Mouse (Mus musculus): ENCODE measurements around the gene Slc48a1. TPM values are rescaled to one million over a fixed set of nuclear protein-coding genes. Genes with fewer than 3 reads are reported as not detected.

Gene Slc48a1
- total RNA-seq (2021): 100 to 1,000 TPM; 114 to 139 TPM
- long read RNA-seq, experiment 1, transcript Slc48a1-201 (3 exons, 2,536 nt): major isoform, 313 of 327 reads
- long read RNA-seq, experiment 1, partial matches to known transcripts: 3 of 327 reads
- long read RNA-seq, experiment 1, other reads (novel, unspliced or antisense): 11 of 327 reads
- long read RNA-seq, experiment 2, transcript Slc48a1-201 (3 exons, 2,536 nt): major isoform, 591 of 643 reads
- long read RNA-seq, experiment 2, partial matches to known transcripts: 10 of 643 reads
- long read RNA-seq, experiment 2, other reads (novel, unspliced or antisense): 42 of 643 reads

DNA sequence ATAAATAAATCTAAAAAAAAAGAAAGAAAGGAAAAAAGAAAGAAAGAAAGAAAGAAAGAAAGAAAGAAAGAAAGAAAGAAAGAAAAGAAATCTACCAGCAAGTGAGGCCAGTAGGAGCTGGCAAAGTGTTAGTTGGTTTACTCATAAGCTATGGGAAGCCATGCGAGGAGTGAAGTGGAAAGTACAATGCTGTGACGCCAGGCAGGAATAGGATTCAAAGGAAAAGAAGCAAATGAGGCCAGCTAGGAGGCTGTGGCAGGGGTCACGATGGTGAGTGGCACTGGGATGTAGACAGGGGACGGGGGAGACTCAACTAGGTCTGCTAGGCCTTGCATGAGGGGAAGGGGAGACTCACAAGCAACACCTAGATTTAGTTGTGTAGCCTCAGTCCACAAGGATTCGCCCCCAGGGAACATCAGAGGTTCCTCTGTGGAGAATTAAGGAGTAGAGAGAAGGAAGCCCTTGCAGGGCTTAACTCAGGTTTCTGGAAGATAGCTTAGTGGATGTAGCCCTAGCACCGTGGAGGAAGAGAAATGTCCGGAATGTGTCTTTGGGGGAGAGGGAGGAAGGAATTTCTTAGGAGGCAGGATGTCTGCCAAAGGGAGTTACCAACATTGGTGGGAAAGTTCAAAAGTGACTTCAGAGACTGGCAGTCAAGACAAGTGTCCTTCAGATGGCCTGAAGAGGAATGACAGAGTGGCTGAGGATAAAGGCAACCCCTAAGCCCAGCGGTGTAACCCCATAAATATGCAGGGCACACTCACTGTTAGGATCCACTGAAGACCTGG is at the start of gene Slc48a1:
Gene Slc48a1, plus strand, starts transcription at position 210 of the 788 bp plus-strand sequence.
- DNase-seq (ENCODE audit: low spot score in 2 of 2): no peak

DNA sequence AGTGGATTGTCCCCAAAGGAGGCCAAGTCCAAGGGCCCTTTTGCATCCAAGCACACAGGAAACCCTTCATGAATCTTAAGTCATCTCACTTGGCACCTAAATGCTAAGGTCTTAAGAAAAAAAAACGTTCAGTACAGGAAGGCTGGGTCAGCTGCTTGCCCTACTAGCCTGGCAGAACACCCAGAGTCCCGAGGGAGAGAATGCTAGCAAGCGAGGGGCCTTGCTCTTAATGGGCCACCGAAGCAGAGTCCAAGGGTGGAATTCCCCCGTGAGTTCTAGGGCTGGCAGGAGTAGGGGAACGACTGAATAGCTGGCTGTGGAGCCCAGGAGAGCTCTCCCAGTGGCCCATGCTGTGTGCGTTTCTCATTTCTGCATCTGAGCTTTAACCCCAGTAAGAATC is 49.5 kb upstream of the Slc48a1 start:
- DNase-seq (ENCODE audit: low spot score in 2 of 2): no peak

DNA sequence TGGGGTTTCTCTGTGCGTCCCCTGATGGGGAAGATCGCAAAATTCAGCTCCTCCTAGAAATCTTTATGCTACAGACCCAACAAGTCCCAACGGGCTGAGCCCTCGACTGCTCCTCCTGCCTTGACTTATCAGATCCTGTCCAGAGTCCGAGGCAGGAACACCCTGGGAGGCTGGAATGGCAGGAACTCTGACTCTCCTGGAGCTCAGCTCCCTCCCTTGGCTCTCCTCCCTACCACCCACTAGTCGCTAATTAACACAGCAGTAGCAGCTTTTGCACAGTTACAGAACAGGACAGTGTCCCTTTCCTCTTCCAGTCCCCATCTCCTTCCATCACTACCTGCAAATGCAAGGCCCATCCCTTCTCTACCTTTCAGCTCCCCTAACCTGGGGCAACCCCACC is 48.0 kb upstream of the Slc48a1 start:
- DNase-seq (ENCODE audit: low spot score in 2 of 2): no peak

DNA sequence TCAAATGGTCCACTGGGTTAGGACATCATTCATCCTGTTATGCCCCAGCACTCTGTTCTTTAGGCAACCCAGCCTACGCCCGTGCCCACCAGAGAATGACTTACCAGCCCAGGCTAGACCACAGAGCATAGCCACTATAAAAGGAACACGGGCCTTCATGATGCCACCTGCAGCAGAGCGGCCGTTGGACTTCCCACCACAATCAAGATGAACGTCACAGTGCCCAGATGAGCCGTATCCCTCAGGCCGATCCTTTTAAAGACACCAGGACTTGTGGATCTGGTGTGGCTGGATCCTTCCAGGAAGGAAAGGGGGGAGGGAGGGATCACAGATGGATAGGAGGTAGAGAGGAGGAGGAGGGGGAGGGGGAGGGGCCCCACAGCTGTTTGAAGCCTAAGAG is 47.2 kb upstream of the Slc48a1 start, which contains the start of gene Endou:
Gene Endou, minus strand, starts transcription at position 229 of the 400 bp plus-strand sequence.
- no peak for DNase-seq (ENCODE audit: low spot score in 2 of 2)

DNA sequence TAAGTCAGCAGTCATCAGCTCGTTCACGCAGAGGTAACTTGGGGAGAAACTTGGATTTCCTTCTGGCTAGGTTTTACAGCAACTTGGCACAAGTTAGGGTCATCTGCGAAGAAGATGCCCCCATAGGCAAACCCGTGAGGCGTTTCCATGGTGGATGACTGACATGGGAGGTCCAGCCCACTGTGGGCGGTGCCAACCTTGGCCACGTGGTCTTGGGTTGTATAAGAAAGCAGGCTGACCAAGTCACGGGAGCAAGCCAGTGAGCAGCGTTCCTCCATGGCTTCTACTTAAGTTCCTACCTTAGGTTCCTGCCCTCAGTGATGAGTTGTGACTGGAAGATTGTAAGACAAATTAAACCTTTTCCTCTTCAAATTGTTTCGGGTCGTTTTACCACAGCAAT is 46.3 kb upstream of the Slc48a1 start:
- no peak for DNase-seq (ENCODE audit: low spot score in 2 of 2)

DNA sequence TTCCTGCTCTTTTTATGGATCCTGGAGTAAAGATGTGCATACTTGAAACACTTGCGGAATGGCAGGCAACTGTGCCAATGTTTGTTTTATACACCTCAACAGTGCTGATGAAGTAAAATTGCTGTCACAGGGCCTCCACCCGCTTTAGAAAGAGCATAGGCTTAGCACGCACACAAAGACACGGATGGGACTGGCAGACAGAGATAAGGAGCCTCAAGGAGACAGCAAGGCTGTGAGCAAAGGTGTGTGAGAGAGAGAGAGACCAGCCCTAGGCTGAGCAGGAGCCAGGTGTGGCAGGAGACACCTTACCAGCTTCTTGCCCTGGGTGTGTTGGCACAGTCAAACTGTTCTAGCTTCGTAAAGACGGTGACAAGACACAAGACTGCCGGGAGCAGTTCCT is 39.4 kb upstream of the Slc48a1 start:
- DNase-seq (ENCODE audit: low spot score in 2 of 2): no peak

DNA sequence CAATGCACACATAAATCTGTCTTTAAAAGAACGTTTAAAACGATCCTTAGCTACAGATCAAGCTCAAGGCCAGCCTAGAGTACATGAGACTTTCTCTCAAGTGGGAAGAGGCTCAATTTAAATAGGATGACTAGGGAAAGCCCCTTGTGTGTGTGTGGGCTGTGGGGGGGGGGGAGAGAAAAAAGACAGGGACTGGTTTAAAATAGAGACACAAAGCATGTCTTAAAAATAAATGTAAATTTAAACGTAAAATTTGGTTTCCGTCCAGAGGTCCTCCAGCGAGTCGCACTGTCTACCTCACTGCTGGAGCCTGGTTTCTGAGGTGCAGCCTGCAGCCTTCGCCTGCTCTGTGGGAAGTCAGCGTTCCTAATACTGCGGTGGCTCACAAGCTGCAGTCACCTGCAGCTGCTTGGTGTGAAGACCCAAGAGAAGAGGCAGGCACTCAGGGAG is 38.0 kb upstream of the Slc48a1 start:
- DNase-seq (ENCODE audit: low spot score in 2 of 2): no peak

DNA sequence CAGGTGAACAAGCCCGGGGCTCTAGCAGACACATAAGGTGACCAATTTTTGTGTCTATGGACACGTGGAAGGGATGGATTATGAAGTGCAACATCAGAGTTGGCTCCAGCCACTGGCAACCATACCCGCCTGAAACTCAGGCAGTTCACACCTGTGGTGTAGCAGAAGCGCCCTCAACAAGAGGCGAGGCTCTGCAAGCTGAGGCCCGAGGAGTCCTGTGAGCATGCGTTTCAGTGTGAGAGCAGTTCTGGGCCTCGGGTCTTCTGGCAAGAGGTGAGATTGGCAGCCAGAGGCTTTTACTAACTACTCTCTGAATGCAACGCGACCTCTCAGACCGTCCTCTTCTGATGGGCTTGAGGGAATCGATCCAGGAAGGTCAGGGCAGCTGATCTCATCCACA is 36.7 kb upstream of the Slc48a1 start:
- DNase-seq (ENCODE audit: low spot score in 2 of 2): no peak

DNA sequence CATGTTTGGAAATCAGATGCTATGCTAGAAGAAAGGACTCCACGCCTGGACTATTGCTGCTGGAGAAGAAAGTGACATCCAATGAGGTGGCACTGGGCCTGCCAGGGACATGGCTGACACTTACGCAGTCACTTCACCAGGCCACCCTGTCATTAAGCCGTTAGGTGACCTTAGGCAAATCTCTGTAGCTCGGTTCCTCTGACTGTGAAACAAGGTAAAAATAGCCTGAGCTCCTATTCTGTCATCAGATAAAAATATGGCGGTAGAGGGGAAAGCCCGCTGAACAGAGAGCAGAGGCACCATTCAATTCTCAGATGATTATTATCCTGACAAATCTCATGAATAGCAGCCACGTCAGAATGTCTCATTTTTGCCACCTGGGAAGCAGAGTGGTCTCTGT is 36.2 kb upstream of the Slc48a1 start:
- DNase-seq (ENCODE audit: low spot score in 2 of 2): no peak

DNA sequence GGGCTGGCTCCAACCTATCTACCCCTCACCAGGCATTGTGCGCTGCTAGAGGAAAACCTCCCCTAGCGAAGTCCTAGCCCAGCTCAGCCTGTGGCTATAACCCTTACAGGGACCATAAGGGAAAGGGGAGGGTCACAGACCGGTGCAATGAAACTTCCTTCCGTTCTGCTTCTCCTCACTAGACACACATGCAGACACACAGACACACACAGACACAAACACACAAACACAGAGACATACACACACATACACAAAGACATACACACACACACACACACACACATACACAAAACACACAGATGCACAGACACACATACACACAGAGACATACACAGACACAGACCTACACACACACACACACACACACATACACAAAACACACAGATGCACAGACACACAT is 35.7 kb upstream of the Slc48a1 start:
- DNase-seq (ENCODE audit: low spot score in 2 of 2): no peak

DNA sequence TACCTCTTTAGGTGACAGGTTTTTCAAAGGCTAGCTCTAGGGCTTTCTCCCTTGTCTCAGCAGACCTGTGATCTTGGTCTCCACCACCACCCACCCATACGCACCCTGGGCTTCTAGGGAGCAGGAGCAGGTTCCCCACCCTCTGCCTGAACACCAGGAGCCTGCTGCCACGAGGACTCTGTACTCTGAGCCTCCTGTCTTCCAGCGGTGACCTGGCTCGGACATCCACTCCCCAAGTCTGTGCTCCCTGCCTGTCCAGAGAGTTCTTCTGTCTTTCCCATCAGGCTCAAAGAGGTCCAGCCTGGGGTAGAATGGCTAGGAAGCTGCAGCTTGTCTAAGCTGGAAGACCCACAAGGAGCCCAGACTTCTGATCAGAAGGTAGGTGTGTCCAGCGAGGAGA is 35.1 kb upstream of the Slc48a1 start:
- DNase-seq (ENCODE audit: low spot score in 2 of 2): no peak

DNA sequence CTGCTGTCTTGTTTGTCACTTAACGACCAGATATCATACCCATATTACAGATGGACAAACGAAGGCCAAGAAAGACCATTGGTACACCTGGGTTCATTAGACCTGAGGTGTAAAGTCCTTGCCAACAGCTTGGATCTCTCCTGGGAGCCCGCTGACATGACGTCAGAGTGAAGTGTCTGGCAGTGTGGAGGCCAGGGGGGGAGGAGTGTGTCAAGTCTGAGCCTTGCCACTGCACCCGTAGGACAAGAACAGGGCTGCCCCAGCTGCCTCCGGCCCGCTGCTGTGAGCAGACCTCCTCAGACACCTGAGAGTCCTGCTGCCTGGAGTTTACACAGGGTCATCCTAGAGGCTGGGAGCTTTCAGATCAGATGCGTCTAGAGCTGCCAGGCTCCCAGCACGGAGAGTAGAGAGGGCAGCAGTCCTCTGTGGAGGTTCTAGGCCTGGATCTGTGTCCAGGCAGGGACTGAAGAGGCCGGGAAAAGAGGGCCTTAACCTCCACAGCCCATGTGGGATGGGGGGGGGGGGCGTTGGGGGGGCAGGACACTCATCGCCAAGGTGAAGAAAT is 34.3 kb upstream of the Slc48a1 start:
- DNase-seq (ENCODE audit: low spot score in 2 of 2): no peak

DNA sequence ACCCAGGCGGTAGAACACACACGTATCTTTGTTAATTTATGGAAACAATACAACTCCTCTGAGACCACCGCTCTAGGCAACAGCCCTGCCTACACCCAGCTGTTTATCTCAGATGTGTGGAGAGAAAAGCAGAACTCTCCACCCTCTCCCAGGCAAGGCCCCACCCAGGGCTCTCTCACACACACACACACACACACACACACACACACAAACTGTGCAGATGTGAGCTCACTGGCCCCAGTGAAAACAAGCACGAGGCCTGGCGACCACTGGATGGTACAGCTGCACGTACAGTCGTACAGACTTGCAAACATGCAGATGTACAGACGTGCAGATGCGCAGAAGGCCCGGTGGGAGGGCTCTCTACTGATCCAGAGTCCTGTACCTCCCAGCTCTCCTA is 33.4 kb upstream of the Slc48a1 start:
- no peak for DNase-seq (ENCODE audit: low spot score in 2 of 2)

DNA sequence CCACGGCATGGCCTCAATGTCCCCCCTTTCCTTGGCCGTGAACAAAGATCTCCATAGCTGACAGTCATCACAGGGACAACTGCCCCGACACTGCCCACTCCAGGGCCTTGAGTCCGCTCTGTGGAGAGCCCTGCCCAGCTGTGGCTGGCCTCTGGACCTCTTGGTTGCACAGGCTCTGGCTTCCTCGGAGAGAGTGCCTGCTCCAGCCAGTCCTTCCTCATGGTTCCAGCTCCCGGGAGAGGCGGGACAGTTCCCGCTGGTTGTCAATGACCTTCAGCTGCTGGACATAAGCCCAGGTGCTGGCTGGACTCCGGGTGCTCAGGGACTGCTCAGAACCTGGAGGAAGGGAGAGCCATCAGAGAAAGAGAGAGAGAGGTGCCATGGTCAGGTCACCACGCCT is 33.0 kb upstream of the Slc48a1 start:
- DNase-seq (ENCODE audit: low spot score in 2 of 2): peak in 1 of 2 experiments; percentile 61

DNA sequence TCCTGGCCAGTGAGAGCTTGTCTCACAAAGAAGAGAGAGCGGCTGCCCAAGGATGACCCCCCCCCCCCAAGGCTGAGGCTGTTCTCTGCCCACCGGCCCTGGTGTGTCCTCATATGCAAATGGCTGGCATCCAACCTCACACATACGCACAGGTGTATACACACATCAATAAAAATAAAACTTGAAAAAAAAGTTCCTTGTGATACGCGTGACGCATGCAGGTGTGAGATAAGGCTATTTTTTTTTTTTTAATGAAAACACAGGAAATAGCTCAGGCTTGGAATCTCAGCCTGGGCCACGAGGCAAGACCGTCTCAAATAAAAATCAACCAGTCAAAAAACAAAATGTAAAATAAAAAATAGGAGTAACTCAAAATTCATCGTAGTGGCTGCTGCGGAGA is 32.0 kb upstream of the Slc48a1 start:
- DNase-seq (ENCODE audit: low spot score in 2 of 2): no peak

DNA sequence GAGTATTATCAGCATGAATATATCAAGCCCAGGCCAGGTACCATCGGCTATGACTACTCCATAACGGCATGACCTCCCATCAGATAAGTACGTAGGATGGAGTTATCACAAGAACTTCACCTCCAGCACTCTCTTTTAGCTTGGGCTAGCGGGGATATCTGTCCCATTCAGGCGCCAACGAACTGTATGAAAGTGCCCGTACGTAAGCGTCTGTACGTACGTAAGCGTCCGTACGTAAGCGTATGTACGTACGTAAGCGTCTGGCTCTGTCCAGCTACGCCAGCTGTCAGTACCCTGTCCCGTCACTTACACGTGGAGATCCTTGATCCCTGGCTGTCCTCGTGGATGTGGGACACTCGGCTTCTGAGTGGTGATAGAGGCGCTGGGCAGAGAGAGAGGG is 31.6 kb upstream of the Slc48a1 start:
- no peak for DNase-seq (ENCODE audit: low spot score in 2 of 2)

DNA sequence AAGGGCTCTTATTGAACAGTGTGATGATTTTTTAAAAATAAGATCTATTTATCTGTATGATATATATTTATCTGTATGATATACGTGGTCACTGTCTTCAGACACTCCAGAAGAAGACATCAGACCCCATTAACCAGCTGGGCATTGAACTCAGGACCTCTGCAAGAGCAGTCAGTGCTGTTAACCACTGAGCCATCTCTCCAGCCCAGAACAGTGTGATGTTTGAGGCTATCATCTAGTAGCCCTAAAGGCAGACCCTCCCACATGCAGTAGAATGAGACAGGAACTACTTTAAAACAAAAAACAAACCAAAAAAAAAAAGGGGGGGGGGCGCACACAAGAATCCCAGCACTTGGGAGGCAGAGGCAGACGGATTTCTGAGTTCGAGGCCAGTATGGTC is 30.8 kb upstream of the Slc48a1 start:
- no peak for DNase-seq (ENCODE audit: low spot score in 2 of 2)

DNA sequence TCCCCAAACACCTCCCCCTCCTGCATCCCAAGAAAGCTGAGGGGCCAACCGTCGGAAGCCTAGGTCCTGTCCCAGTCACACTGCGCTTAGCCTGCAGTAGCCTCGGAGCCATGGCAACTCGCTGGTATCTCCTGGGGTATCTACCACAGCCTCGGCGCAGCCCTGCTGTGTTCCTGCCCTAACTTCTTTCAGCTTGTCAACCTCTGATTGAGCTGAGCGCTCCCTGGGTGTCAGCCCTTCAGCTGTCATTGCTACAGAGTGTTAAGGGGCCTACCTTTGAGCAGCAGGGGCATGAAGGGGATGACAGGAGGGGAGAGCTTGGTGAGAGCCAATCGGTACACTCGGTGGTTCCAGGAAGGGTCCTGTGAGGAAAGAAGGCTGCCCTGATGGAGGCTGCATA is 30.0 kb upstream of the Slc48a1 start:
- no peak for DNase-seq (ENCODE audit: low spot score in 2 of 2)

DNA sequence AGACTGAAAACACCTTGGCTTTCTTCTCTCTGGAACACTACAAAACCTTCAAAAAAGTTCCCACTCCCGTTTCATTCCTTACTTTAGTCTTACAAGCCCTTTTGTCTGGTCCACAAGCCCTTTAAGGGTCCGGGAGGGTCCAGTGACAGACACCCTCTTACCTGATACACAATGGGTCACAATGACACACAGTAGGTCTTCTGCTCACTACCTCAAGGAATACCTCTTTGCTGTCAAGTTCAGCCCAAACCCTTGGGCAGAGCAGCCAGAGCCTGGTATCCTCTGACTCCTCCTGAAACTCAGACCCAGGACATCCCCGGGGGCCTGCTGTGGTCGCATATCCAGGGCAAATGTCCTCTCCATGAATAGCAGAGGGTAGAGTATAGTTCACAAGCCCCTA is 29.4 kb upstream of the Slc48a1 start:
- no peak for DNase-seq (ENCODE audit: low spot score in 2 of 2)

DNA sequence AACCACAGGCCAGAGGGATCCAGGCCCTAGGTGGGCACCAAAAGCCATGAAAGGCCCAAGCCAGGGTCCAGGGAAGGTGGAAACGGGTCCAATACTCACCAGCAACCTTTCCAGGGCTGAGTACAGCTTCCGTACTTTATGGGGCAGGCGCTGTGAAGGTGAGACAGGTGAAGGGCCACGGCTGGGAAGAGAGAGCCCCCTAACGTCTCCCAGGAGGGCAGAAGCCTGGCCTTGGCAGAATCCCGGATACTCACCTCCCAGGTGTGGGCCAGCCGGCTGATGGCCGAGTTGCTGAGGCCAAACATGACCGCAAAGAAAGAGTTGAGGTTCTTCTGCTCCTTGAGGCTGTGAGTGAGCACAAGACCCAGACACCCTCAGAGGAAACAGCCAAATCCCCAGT is 28.9 kb upstream of the Slc48a1 start:
- DNase-seq (ENCODE audit: low spot score in 2 of 2): no peak

DNA sequence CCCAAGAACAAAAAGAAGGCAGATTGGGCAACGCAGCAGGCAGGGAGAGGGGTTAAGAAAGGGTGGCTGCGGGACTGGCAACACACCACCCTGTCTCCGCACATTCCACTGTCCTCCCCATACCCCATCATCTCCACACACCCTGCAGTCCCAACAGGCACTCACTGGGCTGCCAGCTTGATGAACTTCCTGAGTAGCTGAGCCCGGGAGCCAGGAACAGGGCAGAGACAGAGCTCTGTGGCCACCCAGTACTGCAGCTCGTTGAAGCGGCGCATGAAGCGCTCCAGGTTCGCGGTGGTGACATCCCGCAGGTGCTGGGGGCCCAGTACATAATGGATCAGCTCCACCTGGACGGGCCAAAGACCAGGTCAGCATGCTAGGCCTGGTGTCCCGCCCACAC is 28.5 kb upstream of the Slc48a1 start:
- no peak for DNase-seq (ENCODE audit: low spot score in 2 of 2)

DNA sequence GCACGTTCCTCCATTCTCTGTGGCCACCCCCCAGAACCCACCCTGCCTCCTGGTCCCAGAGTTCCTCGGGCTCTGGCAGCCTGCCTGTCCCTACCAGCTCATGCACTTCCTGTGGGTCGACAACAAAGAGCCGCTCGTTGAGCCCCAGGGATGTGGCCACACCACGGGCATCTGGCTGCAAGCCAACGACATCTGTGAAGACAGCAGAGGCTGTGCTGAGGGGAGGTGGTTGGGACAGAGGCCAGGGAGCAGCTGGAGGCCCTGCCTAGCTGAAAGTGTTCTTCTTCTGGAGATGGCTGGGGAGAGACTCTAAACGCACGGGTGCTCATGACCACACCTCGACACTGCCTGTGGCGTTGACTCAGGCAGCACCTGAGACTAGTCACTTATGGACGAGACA is 27.6 kb upstream of the Slc48a1 start:
- peak; percentile 59 to 60 for DNase-seq (ENCODE audit: low spot score in 2 of 2)
